Mouse (Mus musculus) E14TG2a.4 (cell line): ENCODE results near the gene Msantd3.

Experiments used
- CTCF ChIP-seq: conservative IDR thresholded peaks from 2 replicates; pipeline ENCODE4 v1.5.1; 2014; ENCODE audit warnings: low read length
- NANOG ChIP-seq: IDR thresholded peaks from 2 replicates; pipeline ENCODE4 v1.6.1; 2014; ENCODE audit warnings: borderline replicate concordance, low read length, mixed read lengths

- TF ChIP-seq CTCF (peak; percentile 49), NANOG (no peak)
Observed at GRCm38 (mm10) chr4:48555729-48556128, 16.0 kb downstream of the Msantd3 start.
